Mouse (Mus musculus) CD4-positive, CD25-positive, alpha-beta regulatory T cell, adult 2 months (primary cell): ENCODE measurements around the gene Calm3.
A peak's percentile ranks its signal among the peaks of the same experiment; 100 is the strongest.

ENCODE experiments used
- DNase-seq: peaks from one replicate; pipeline ENCODE4 v3.0.0-alpha.2; 2012; ENCODE audit warnings: low read depth, low spot score

Gene Calm3

DNA sequence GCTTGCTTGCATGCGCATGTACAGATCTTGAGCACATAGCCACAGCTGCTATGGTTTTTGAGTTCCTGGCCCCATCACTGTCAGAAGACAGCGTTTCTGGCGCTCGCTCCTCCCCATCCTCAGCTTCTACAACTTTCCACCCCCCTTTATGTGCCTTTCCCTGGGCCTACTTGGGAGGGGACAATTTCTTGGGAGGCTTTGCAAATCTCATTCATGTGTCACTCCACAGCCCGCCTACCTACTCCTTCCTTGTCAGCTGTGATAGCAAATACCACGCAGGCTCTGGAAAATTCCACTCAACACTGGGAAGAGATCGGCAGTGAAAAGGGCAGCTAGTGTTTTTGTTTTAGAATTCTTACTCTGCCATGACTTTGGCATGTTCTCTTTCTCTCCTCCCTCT is 16.4 kb upstream of the Calm3 start:
- DNase-seq: no peak

DNA sequence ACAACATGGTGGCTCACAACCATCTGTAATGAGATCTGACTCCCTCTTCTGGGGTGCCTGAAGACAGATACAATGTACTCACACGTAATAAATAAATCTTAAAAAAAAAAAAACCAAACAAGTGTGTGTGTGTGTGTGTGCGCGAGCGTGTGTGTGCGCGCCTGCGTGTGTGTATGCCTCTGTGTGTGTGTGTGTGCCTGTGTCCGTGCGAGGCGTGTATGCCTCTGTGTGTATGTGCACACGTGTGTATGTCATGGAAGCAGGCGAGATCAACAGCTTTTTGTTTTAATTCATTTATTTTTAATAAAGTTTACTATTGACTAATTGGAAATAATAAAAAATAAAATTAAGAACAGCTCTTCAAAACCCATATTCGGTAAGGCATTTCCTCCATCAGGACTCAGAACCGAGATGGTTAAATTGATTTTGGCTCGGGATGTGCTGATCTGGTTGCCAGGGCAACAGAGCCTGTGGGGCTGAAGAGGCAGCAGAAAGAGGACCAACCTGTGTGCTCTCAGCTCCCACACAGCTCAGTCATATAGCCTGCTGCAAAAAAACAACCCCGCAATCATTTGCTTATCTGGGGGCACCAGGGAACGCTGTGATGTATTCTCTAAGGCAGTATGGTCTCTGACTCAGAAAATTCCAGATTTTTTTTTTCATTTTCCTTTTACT is 14.3 kb upstream of the Calm3 start:
- no peak for DNase-seq

DNA sequence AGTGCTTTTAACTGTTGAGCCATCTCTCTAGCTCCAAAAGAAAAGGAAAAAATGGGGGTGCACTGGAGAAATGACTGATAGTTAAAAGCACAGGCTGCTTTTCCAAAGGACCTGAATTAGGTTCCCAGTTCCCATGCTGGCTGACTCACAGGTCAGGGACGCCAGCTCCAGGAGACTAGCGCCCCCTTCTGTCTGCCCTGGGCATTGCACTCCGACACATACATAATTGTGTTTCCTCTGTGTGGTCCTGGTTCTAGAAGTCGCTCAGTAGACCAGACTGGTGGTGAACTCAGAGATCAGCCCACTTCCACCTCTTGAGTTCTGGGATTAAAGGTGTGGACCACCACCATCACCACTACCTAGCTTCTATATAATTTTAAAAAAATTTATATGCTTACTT is 13.4 kb upstream of the Calm3 start:
- peak; percentile 44 for DNase-seq

GRCm38 (mm10) chr7:16932704-16933577 is 9.0 kb upstream of the Calm3 start:
- DNase-seq: peak; percentile 85

GRCm38 (mm10) chr7:16931968-16932627 is 8.2 kb upstream of the Calm3 start:
- peak; percentile 93 for DNase-seq

DNA sequence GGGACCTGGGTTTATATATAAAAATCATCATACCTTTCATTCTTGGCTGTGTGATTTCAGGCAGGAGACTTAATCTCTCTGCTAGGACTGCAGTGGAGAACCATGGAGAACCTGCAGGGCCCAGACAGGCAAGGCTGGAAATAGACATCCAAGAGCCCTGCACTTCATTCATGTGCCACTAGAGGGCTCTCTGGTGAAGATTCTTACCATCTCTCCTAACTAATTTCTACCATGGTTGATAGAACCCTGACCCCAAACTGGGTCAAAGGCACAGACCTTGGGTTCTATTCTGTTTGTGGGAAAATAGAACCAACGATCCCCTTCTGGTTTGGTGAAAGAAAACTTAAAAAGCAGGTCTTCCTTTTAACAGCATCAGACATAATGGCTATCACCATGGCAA is 6.9 kb upstream of the Calm3 start:
- DNase-seq: peak; percentile 82

- no peak for DNase-seq
Measured at GRCm38 (mm10) chr7:16928341-16928740, 4.4 kb upstream of the Calm3 start.

DNA sequence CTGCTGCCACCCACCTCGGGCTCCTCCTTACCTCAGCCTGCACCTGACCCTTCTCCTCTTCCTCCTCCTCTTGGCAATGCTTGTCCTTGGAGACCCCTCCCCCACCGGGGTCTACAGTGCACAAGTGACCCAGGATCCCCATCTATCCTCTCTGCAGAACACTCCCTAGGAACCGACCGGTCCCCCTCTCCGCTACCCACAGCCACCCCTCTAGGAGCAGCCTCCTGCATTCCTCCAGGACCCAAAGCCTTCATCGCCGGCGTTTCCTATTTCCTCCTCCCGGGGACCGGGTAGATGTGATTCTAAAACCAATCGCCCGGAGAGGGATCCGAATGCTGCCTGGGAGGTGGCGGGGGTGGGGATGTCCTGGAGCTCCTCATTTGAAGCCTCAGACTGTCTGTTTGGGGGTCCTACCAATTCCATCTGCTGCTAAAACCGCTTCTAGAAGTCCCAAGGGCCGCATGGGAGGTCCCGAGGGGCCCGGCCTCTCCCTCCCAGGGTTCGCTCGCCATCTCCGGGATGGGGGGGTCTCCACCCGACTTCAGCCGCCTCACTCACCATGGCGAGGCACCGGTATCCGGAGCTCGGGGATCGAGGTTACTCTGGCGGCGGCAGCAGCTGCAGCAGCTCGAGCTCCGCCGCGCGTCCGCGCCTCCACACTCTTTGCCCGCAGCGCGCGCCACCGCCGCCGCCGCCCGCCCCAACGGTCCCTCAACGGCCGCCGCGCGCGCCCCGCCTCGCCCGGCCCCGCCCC is 454 bp downstream of the Calm3 start:
- no peak for DNase-seq

GRCm38 (mm10) chr7:16922360-16922973 is 1.4 kb downstream of the Calm3 start:
- DNase-seq: peak; percentile 42

- no peak for DNase-seq
Measured at GRCm38 (mm10) chr7:16921881-16922335, 2.0 kb downstream of the Calm3 start.

DNA sequence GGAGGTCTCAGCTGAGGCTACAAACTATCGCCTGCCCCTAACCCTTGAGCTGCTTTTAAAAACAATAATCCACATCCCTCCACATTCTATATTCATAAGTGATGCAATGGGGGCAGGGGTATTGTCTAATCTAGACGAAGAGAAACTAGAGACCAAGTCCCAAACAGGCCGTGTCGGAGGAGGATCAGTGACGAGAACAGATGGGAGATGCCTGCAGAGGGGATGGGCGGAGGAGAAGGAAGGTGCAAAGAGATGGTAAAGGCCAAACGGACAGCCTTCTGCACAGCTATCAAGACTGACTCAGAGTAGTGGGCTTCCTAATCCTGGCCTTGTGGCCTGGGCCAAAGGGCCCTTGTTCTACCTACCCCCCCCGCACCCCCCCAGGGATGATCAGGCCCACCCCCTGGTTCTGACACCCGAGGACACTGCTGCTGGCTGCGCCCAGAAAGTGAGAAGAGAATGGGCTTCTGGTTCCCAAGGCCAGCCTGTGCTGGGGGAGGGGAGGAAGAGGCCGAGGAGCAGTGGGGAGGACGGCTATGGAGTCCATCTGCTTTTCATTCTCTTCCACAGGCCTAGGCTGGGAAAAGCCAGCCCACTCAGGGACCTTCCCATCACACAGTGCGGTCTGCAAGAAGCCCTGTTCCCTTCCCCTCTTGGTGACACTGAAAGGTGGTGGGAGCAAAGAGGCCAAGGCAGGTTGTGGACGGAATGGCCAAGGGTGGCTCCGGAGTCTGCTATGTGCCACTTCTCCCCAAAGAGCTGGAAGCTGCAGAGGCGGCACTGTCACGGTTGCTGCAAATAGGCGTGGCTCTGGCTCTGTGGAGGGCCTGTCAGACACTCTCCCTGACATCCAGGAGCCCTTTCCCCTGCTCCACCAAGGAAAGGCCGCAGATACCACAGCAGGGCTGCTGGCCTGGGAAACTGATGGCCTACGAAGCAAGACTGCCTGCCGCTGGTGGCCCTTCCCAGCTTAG is 2.8 kb downstream of the Calm3 start:
- DNase-seq: no peak

DNA sequence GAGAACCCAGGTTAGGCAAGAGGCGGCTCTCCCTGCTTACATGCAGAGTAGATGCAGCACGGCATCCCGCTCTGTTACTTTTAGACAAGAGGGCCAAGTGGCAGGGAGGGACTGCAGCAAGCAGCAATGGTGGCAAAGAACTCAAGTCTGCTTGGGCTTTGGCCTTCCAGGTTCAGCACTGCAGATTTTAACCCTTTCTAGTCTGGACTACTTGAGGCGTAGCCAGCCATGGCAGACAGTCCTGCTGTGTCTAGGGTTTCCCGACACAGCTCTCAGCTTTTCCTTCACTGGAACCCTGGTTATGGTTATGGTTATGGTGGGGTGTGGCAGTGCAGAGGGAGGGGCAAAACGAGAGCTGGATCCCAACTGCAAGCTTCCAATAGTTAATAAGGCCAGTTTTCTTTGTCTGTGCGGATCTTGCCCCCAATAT is 3.7 kb downstream of the Calm3 start:
- DNase-seq: no peak

DNA sequence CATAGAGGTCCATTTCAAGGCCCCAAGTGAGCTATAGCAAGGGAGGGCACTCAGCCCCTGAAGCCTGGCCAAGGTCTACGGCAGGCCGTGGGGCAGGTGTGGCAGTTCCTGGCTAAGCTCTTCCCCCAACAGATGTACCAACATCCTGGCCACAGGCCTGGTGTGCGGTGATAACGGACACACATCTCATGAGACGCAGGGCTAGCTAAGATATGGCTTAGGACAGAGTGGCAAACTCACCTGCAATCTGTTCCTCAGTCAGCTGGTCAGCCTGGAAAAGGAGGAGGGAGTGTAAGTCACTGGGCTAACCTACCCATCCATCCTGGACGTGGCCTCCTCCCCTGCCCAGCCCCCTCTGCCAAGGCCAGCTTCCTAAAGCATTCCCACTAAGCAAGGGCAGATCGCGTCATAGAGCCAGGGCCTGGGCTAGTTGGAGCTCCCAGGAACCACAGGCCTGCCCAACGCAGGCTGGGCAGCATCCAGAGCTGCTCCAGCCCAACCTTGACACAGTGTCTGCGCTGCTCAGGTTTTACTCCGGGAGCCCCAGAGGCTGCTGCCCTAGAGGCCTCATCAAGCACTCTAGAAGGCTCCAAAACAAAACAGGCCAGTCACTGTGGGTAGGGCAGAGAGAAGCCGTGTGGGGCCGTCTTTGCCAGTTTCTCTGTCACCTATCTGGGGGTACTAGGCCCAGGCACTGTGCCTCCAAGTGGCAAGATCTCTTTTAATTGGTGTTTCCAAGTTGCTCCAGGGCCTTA is 4.3 kb downstream of the Calm3 start:
- DNase-seq: no peak

GRCm38 (mm10) chr7:16918670-16919069 is 5.2 kb downstream of the Calm3 start:
- DNase-seq: no peak

DNA sequence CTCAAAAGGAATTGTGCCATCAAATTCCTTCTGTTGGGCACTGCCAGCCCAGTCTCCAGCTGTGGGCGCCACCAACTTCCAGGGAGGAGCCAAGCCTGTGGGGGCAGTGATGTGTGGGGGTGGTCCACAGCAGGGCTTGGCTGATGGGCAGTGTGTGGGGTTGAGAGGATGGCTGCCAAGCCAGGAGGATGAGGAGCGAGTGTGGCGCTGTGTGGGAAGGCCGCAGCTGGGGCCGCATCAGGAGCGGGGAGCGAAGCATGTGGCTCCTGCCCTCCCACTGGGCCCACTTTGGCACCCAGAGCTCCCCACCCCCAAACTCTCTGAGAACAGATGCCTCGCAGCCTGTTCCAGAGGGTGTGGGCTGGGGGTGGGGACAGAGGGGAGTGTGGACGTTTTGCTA is 5.9 kb downstream of the Calm3 start:
- DNase-seq: no peak

- DNase-seq: no peak
Measured at GRCm38 (mm10) chr7:16917447-16917846, 6.5 kb downstream of the Calm3 start.

DNA sequence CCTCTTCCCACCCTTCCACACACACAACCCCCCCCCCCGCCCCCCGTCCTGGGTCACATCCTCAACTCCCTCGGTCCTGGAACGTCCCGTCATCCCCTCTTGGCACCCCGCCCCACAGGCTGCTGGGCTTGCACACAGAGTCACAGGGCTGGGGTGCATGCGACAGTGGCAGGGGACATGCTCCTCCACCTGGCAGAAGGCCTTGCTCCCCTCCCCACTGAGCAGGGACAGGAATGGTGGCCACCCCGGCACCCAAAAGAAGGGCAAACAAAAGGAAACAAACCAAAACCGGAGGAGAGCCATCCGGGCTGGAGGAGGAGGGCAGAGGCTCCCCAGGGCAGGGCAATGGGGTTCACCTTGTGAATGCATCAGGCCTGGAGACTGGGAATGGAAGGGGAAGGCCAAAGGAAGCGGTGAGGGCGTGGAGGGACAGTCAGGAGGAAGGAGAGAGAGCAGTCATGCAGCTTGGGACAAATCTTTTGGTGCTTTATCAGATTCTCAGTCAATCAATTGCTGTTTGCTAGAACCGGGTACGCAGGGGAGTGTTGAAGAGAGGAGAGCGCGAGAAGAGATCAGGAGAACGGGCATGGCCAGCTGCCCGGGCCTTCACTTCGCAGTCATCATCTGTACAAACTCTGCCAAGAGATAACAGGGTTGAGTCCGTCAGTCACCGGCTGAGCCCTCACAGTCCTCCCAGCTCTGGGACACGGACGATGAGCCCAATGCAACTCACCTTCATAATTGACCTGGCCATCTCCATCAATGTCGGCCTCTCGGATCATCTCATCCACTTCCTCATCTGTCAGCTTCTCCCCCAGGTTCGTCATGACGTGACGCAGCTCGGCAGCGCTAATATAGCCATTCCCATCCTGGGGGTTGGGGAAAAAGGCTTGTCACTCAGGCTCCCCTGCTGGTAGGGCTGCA is 7.3 kb downstream of the Calm3 start:
- no peak for DNase-seq
